Mouse (Mus musculus): Measurements from ENCODE around the gene Fam69b.

GRCm38 (mm10) chr2:26601595-26601994 lies 26.7 kb upstream of the Fam69b start:
- TF ChIP-seq CTCF (IDR thresholded peaks at IDR 0.05; ENCODE audit: low read depth) (no peak), EP300 (IDR thresholded peaks at IDR 0.05; ENCODE audit: low read depth) (no peak)
